Mouse (Mus musculus): ENCODE results near the gene Prx.

The Prx gene

GRCm38 (mm10) chr7:27499036-27499435, at the start of gene Prx:
Prx (plus strand) TSS chr7:27499324.
- no peak for DNase-seq

- no peak for DNase-seq
These were observed 47.8 kb upstream of the Prx start for GRCm38 (mm10) chr7:27451359-27451758.

- no peak for DNase-seq
These were observed 46.8 kb upstream of the Prx start for GRCm38 (mm10) chr7:27452206-27452770.

- no peak for DNase-seq
These were observed 44.5 kb upstream of the Prx start for GRCm38 (mm10) chr7:27454461-27455121.

- DNase-seq = no peak
These were observed 43.9 kb upstream of the Prx start for GRCm38 (mm10) chr7:27455273-27455672.

- no peak for DNase-seq
These were observed 40.5 kb upstream of the Prx start for GRCm38 (mm10) chr7:27458614-27459013.

GRCm38 (mm10) chr7:27459640-27460039, 39.5 kb upstream of the Prx start:
- DNase-seq = no peak

GRCm38 (mm10) chr7:27460477-27460876, 38.6 kb upstream of the Prx start:
- DNase-seq = no peak

GRCm38 (mm10) chr7:27467648-27468047, 31.5 kb upstream of the Prx start:
- DNase-seq = no peak

- DNase-seq = no peak
These were observed 27.6 kb upstream of the Prx start for GRCm38 (mm10) chr7:27471390-27472120.

GRCm38 (mm10) chr7:27472596-27472995, 26.5 kb upstream of the Prx start:
- no peak for DNase-seq

GRCm38 (mm10) chr7:27473156-27473834, 25.8 kb upstream of the Prx start, which contains the start of gene Sertad3:
Sertad3 (plus strand) TSS chr7:27473768.
- peak; percentile 96 for DNase-seq

GRCm38 (mm10) chr7:27473835-27474489, 25.2 kb upstream of the Prx start:
- no peak for DNase-seq

GRCm38 (mm10) chr7:27474490-27474954, 24.6 kb upstream of the Prx start:
- peak; percentile 96 for DNase-seq

- no peak for DNase-seq
These were observed 23.5 kb upstream of the Prx start for GRCm38 (mm10) chr7:27475596-27475995.

GRCm38 (mm10) chr7:27476098-27476635, 23.0 kb upstream of the Prx start:
- DNase-seq = no peak

GRCm38 (mm10) chr7:27478561-27478960, 20.6 kb upstream of the Prx start:
- no peak for DNase-seq

GRCm38 (mm10) chr7:27479750-27480149, 19.4 kb upstream of the Prx start:
- no peak for DNase-seq

GRCm38 (mm10) chr7:27480506-27480905, 18.6 kb upstream of the Prx start:
- DNase-seq = no peak

- no peak for DNase-seq
These were observed 18.0 kb upstream of the Prx start for GRCm38 (mm10) chr7:27480927-27481626.

- DNase-seq = peak; percentile 78
These were observed 17.5 kb upstream of the Prx start for GRCm38 (mm10) chr7:27481627-27481969.

GRCm38 (mm10) chr7:27483860-27484259, 15.3 kb upstream of the Prx start:
- no peak for DNase-seq

Data from right cerebral cortex, postnatal 25 days (tissue).